Mouse (Mus musculus): Measurements from ENCODE around the gene Clec16a.

GRCm38 (mm10) chr16:10699316-10699715 is 154.2 kb downstream of the Clec16a start:
- no peak for TF ChIP-seq POLR2A (IDR thresholded peaks at IDR 0.05; ENCODE audit: borderline replicate concordance, control insufficient read depth, low read depth, low read length)
- TF ChIP-seq CTCF (IDR thresholded peaks at IDR 0.05; ENCODE audit: control insufficient read depth, insufficient read depth, low read length): no peak
